Mouse (Mus musculus) skeletal muscle tissue, postnatal 0 days (tissue): Measurements from ENCODE around the gene Arid1a. TPM values are rescaled to one million over a fixed set of nuclear protein-coding genes. Genes with fewer than 3 reads are reported as not detected.

Experiments used
- microRNA-seq, 2 experiments: library from miRNA; unstranded; fragments of <30 nt; microRNA quantifications; one replicate each; pipeline ENCODE4; 2016
- polyA plus RNA-seq: library from polyadenylated mRNA; unstranded; fragments of >200 nt; fragmentation: Nextera tagmentation; extraction: Ambion mirVana; gene quantifications from 2 replicates; pipeline ENCODE4 v1.2.1, GENCODE M21; 2015

Arid1a gene
- 7.7 and 8.7 TPM in 2 replicates for polyA plus RNA-seq

GRCm38 (mm10) chr4:133756514-133757268, at the start of gene Arid1a:
TSS of gene Arid1a (minus strand) at chr4:133756769.

GRCm38 (mm10) chr4:133671881-133672844, 84.4 kb downstream of the Arid1a start, which contains the start of gene Pigv:
TSS of gene Pigv (minus strand) at chr4:133672647.

GRCm38 (mm10) chr4:133649989-133650699, 106.4 kb downstream of the Arid1a start, which contains the start of gene Zdhhc18:
TSS of gene Zdhhc18 (minus strand) at chr4:133650154.

Small RNA genes within 50 kb of the gene (microRNA-seq; reads per million reads assigned to microRNA genes)
- gene Mir7227, result 0 to 0.21 reads per million in 2 experiments

Other genes with a start within 250 kb of the Arid1a start
- gene Kdf1, start 237.8 kb downstream of the Arid1a start, polyA plus RNA-seq, result 0.51 TPM in 1 of 2 replicates, not detected in the other
- 113 and 134 TPM in 2 replicates for gene Nudc, start 210.8 kb downstream of the Arid1a start, polyA plus RNA-seq
- 0.17 TPM in 1 of 2 replicates, not detected in the other for gene Nr0b2, start 203.4 kb downstream of the Arid1a start, polyA plus RNA-seq
- 4.4 and 4.9 TPM in 2 replicates for gene Gpatch3, start 182.0 kb downstream of the Arid1a start, polyA plus RNA-seq
- gene Gpn2, start 172.4 kb downstream of the Arid1a start, polyA plus RNA-seq, result 6.0 and 6.8 TPM in 2 replicates
- 0.41 and 12.1 TPM in 2 replicates for gene Sfn, start 154.6 kb downstream of the Arid1a start, polyA plus RNA-seq
- gene Zdhhc18, start 106.6 kb downstream of the Arid1a start, polyA plus RNA-seq, result 3.8 and 4.8 TPM in 2 replicates
- 8.5 and 11.3 TPM in 2 replicates for gene Pigv, start 84.1 kb downstream of the Arid1a start, polyA plus RNA-seq
- 5.4 and 6.8 TPM in 2 replicates for gene Rps6ka1, start 131.0 kb upstream of the Arid1a start, polyA plus RNA-seq
- gene Hmgn2, start 211.9 kb upstream of the Arid1a start, polyA plus RNA-seq, result 815 and 979 TPM in 2 replicates
- 19.4 and 25.8 TPM in 2 replicates for gene Dhdds, start 244.1 kb upstream of the Arid1a start, polyA plus RNA-seq